Mouse (Mus musculus): ENCODE results near the gene Tmem120b.

DNA sequence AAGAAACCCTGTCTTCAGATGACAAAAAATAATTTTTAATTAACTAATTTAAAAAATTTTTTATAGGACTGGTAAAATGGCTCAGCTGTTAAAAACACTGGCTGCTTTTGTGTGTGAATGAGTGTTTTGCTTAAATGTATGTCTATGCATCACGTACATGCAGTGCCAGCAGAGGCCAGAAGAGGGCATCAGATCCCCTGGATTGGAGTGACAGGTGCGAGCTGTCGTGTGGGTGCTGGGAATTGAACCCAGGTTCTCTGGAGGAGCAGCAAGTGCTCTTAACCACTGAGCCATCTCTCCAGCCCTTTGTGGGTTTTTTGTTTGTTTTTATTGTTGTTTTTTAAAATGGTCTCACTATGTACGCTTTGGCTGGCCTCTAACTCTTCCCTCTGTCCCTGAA, 54.0 kb downstream of the Tmem120b start:
- TF ChIP-seq CTCF (IDR thresholded peaks at IDR 0.05) (peak; percentile 64), EP300 (IDR thresholded peaks at IDR 0.05) (no peak)

All from lung, postnatal 0 days (tissue).